Mouse (Mus musculus) limb, embryonic 14.5 days (tissue): ENCODE data around the gene Prodh2. TPM values are rescaled to one million over a fixed set of nuclear protein-coding genes. Genes with fewer than 3 reads are reported as not detected.
"Not testable (repeated sequence)": the region's sequence is repeated elsewhere in the genome, so short reads cannot be mapped to it uniquely, and the experiment has no call there.

Source experiments
- ATAC-seq: fragments of 200-750 bp; cut with Nextera tagmentation; 2 replicates; pipeline ENCODE4 v1.8.0; 2017; ENCODE audit warnings: low read depth, moderate number of reproducible peaks, moderate TSS enrichment; ENCODE audit not compliant: low FRiP score
- DNase-seq: peaks from one replicate; pipeline ENCODE4 v3.0.0-alpha.2; 2015; ENCODE audit warnings: low spot score
- H3K27ac ChIP-seq: fragments of 300-500 bp; sonication (generic); replicated peaks from 2 replicates; pipeline ENCODE4 v1.5.1; 2014; ENCODE audit warnings: low read depth, mild to moderate bottlenecking, low read length, moderate library complexity, mixed read lengths
- H3K27me3 ChIP-seq: fragments of 300-500 bp; sonication (generic); 2 replicates; pipeline ENCODE4 v1.6.1; 2014; ENCODE audit warnings: low read length, mixed read lengths; ENCODE audit not compliant: control insufficient read depth, insufficient read depth
- H3K36me3 ChIP-seq: fragments of 300-500 bp; sonication (generic); 2 replicates; pipeline ENCODE4 v1.6.1; 2014; ENCODE audit warnings: mild to moderate bottlenecking, low read length, moderate library complexity, mixed read lengths; ENCODE audit not compliant: control insufficient read depth, insufficient read depth
- H3K4me1 ChIP-seq: fragments of 300-500 bp; sonication (generic); 2 replicates; pipeline ENCODE4 v1.6.1; 2014; ENCODE audit warnings: antibody characterized with exemption, low read length, mixed read lengths; ENCODE audit not compliant: control insufficient read depth, insufficient read depth
- H3K4me2 ChIP-seq: fragments of 300-500 bp; sonication (generic); replicated peaks from 2 replicates; pipeline ENCODE4 v1.6.1; 2014; ENCODE audit warnings: low read depth, mild to moderate bottlenecking, low read length, moderate library complexity; ENCODE audit not compliant: severe bottlenecking
- H3K4me3 ChIP-seq: fragments of 300-500 bp; sonication (generic); replicated peaks from 2 replicates; pipeline ENCODE4 v1.5.1; 2014; ENCODE audit warnings: low read length
- H3K9ac ChIP-seq: fragments of 300-500 bp; sonication (generic); 2 replicates; pipeline ENCODE4 v1.6.1; 2014; ENCODE audit warnings: mild to moderate bottlenecking, low read depth, low read length, moderate library complexity; ENCODE audit not compliant: severe bottlenecking
- H3K9me3 ChIP-seq: fragments of 300-500 bp; sonication (generic); 2 replicates; pipeline ENCODE4 v1.6.1; 2016; ENCODE audit warnings: low read length; ENCODE audit not compliant: control insufficient read depth
- POLR2A ChIP-seq: fragments of 200-500 bp; IDR thresholded peaks from 2 replicates; pipeline ENCODE4 v1.8.0; 2012; ENCODE audit warnings: inconsistent platforms, mild to moderate bottlenecking, moderate library complexity, borderline replicate concordance; ENCODE audit not compliant: insufficient read depth, insufficient read length; ENCODE audit errors: extremely low read depth
- WGBS: fragments of 180-500 bp; shearing (Covaris S2); extraction: QIAGEN DNeasy Blood & Tissue Kit; methylation state at CpG from one replicate; pipeline ENCODE4 v1.1.7; 2014; 5-methylcytosine and 5-hydroxymethylcytosine counted together
- polyA plus RNA-seq, 2 experiments: library from polyadenylated mRNA; depleted of rRNA in 1 of 2; stranded (reverse) in 1 of 2; unstranded in 1 of 2; fragments of >200 nt; fragmentation: Nextera tagmentation in 1 of 2; extraction: Ambion mirVana in 1 of 2; gene quantifications; 2 replicates each; pipeline versions ENCODE4 v1.2.1 to v1.2.3; 2012 to 2014

Gene Prodh2
- polyA plus RNA-seq, 2 experiments, result 0.11 TPM; not detected in 1

DNA sequence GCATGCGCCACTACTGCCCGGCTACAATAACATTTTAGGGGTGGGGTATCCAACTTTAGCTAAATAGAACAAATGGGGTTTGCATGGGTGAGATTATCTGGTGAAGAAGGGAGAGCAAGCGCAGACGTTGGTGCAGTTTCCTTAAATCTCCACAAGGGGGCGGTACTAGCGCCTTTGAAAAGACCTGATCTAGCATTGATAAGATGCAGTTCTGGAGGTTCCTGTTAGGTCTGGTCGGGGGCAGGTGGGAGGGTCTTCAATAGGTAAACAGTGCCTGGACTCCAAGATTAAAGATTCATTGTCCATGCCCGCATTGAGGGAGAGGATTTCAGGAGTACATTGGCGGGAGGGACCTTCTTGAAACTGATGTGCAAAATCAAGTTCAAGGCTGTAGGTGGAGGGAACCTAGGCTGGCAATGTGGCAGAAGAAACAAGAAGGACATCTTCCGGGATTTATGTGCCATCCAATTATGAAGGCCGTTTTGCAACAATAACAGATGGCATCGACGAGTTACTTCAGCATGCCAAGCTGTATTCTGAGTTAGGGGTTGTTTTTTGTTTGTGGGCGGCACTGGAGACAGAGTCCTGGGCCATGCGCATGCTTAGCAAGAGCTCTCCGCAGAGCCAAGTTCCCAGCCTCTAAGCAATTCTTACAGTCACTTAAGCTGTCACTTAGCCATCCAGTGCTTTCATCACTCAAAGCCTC is 3.0 kb upstream of the Prodh2 start:
- TF ChIP-seq POLR2A, result no peak
- H3K4me1 ChIP-seq, result no peaks in the 10 kb centered on the region
- no peak overlapping the region for H3K4me3 ChIP-seq
- no peak overlapping the region for H3K4me2 ChIP-seq
- H3K9ac ChIP-seq, result no peak overlapping the region
- DNase-seq (peak; percentile 43), ATAC-seq (no peak)
- H3K9me3 ChIP-seq, result no peaks in the 10 kb centered on the region
- H3K36me3 ChIP-seq, result no peaks in the 10 kb centered on the region
- H3K27ac ChIP-seq, result no peak overlapping the region
- no peaks in the 10 kb centered on the region for H3K27me3 ChIP-seq
- WGBS, result 33% methylated on average over 16 of the region's 16 CpGs

DNA sequence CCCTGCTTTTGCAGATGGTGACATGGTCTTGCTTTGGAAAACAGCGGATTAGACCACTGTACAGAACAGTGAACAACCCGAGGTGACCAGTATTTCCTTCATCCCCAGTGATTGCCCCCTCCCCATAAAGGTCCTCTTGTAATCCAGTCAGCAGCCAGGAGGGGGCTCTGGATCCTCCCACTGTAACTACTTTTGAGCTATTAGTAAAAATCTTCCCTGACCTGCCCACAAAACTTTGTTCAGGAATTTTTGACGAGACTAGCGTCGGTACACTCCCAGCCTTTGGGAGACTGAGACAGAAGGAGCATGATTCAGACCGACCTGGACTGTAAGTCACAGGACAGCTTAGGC is 2.5 kb upstream of the Prodh2 start:
- TF ChIP-seq POLR2A, result no peak
- WGBS, result 23% methylated on average over 6 of the region's 6 CpGs
- Histone ChIP-seq H3K9ac (no peak overlapping the region), H3K4me3 (no peak overlapping the region), H3K27me3 (no peaks in the 10 kb centered on the region), H3K9me3 (no peaks in the 10 kb centered on the region), H3K4me2 (no peak overlapping the region), H3K27ac (no peak overlapping the region), H3K36me3 (no peaks in the 10 kb centered on the region), H3K4me1 (no peaks in the 10 kb centered on the region)
- no peak for DNase-seq
- no peak for ATAC-seq

- no peaks in the 10 kb centered on the region for H3K36me3 ChIP-seq
- H3K9ac ChIP-seq, result no peak overlapping the region
- no peaks in the 10 kb centered on the region for H3K27me3 ChIP-seq
- no peaks in the 10 kb centered on the region for H3K4me1 ChIP-seq
- TF ChIP-seq POLR2A, result no peak
- ATAC-seq (no peak), DNase-seq (peak; percentile 45)
- no peaks in the 10 kb centered on the region for H3K9me3 ChIP-seq
- H3K27ac ChIP-seq, result no peak overlapping the region
- WGBS, result 17% methylated on average over 4 of the region's 4 CpGs
- no peak overlapping the region for H3K4me3 ChIP-seq
- no peak overlapping the region for H3K4me2 ChIP-seq
Observed at GRCm38 (mm10) chr7:30492765-30493164, 657 bp upstream of the Prodh2 start.

DNA sequence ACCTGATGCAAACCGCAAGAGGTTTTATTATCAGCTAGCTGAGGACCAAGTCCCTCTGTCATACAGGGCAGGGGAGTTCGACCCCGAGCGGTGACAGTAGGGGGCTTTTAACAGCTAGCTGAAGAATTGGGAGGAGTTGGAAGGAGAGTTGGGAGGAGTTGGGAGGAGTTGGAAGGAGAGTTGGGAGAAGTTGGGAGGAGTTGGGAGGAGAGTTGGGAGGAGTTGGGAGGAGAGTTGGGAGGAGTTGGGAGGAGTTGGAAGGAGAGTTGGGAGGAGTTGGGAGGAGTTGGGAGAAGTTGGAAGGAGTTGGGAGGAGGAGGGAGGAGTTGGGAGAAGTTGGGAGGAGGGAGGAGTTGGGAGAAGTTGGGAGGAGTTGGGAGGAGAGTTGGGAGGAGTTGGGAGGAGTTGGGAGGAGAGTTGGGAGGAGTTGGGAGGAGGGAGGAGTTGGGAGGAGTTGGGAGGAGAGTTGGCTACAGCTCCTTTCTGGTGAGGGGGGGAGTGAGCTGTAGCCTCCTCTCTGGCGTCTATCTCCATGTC is 2.2 kb downstream of the Prodh2 start:
- not testable (repeated sequence) for H3K9ac ChIP-seq, H3K27me3 ChIP-seq, H3K4me3 ChIP-seq, H3K4me1 ChIP-seq, H3K4me2 ChIP-seq, H3K36me3 ChIP-seq, DNase-seq, H3K9me3 ChIP-seq, ATAC-seq, H3K27ac ChIP-seq
- WGBS, result 51% methylated on average over 5 of the region's 5 CpGs

DNA sequence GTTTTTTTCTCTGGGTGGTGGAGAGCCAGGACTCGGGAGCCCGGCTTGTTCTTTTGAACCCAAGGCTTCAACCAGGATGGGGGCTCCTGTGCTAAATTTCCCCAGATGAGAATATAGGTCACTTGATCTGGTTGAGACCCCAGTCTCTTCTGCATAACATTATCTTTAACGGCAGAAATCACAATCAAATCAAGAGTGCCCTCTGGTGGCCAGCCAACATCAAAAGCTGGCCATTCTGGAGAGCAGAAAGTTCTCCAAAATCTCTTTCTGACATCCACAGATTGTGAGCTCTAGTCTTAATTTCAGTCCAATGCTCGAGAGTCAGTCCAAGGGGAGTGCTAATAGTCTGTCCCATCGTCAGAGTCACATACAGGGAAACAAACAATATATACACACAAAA is 7.7 kb downstream of the Prodh2 start:
- not testable (repeated sequence) for H3K27ac ChIP-seq, H3K9ac ChIP-seq, H3K4me2 ChIP-seq, H3K4me3 ChIP-seq, H3K27me3 ChIP-seq, H3K9me3 ChIP-seq, ATAC-seq, H3K4me1 ChIP-seq, H3K36me3 ChIP-seq, DNase-seq
- WGBS, result 75% methylated on average over 5 of the region's 5 CpGs

DNA sequence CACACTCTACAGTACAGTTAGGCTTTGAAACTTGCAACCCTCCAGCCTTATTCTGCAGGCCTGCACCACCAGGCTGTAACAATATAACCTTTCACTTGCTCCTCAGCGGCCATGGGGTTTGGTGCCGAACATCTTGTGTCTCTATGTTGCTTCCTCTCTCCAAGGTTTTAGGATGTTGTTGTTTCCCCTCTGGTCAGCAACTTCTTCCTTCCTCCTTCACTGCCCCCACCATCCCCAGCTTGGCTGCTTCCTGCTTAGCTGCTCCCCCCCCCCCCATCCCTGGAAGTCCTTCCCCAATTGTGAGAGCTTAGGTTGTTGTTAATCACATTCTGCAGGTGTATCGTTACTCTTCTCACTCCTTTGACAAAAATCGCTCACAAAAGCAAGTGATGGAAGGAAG is 14.6 kb downstream of the Prodh2 start:
- Histone ChIP-seq H3K36me3 (no peaks in the 10 kb centered on the region), H3K9me3 (no peaks in the 10 kb centered on the region), H3K27ac (no peak overlapping the region), H3K4me3 (no peak overlapping the region), H3K4me2 (no peak overlapping the region), H3K27me3 (no peaks in the 10 kb centered on the region), H3K4me1 (no peaks in the 10 kb centered on the region), H3K9ac (no peak overlapping the region)
- DNase-seq (no peak), ATAC-seq (no peak)
- TF ChIP-seq POLR2A, result no peak
- WGBS, result 74% methylated on average over 4 of the region's 4 CpGs
